Mouse (Mus musculus) central nervous system, embryonic 14 days (tissue): ENCODE measurements around the gene Irf5. TPM values are rescaled to one million over a fixed set of nuclear protein-coding genes. Genes with fewer than 3 reads are reported as not detected.

Experiments
- polyA plus RNA-seq: library from polyadenylated mRNA; depleted of rRNA; stranded (reverse); fragments of >200 nt; gene quantifications from 2 replicates; pipeline ENCODE4 v1.2.3, GENCODE M21; 2012; rRNA removed

Gene Irf5
- 2.7 and 3.3 TPM in 2 replicates for polyA plus RNA-seq

GRCm38 (mm10) chr6:29526281-29527251 lies at the start of gene Irf5:
Irf5 (plus strand) TSS chr6:29526625.

GRCm38 (mm10) chr6:29507447-29508309 lies 18.7 kb upstream of the Irf5 start, which contains the start of gene Kcp:
Kcp (minus strand) TSS chr6:29507952.

Other genes starting within 250 kb of the Irf5 start
- 1.6 and 2.6 TPM in 2 replicates for gene Fam71f2, start 247.0 kb upstream of the Irf5 start, polyA plus RNA-seq
- gene Fam71f1, start 207.5 kb upstream of the Irf5 start, polyA plus RNA-seq: 0.10 TPM in 1 of 2 replicates, not detected in the other
- gene Calu, start 178.6 kb upstream of the Irf5 start, polyA plus RNA-seq: 124 and 173 TPM in 2 replicates
- 0.28 and 0.85 TPM in 2 replicates for gene Opn1sw, start 138.2 kb upstream of the Irf5 start, polyA plus RNA-seq
- 54.3 and 55.3 TPM in 2 replicates for gene Ccdc136, start 130.3 kb upstream of the Irf5 start, polyA plus RNA-seq
- 4.3 and 10.9 TPM in 2 replicates for gene Flnc, start 93.4 kb upstream of the Irf5 start, polyA plus RNA-seq
- 291 and 330 TPM in 2 replicates for gene Atp6v1f, start 58.9 kb upstream of the Irf5 start, polyA plus RNA-seq
- 0.20 and 0.39 TPM in 2 replicates for gene Atp6v1fnb, start 55.2 kb upstream of the Irf5 start, polyA plus RNA-seq
- gene Kcp, start 18.7 kb upstream of the Irf5 start, polyA plus RNA-seq: 34.5 and 54.4 TPM in 2 replicates
- gene Tnpo3, start 83.3 kb downstream of the Irf5 start, polyA plus RNA-seq: 74.9 and 75.4 TPM in 2 replicates
- 6.1 and 7.1 TPM in 2 replicates for gene Tspan33, start 167.6 kb downstream of the Irf5 start, polyA plus RNA-seq
- 31.6 and 40.8 TPM in 2 replicates for gene Smo, start 208.9 kb downstream of the Irf5 start, polyA plus RNA-seq
- 29.4 and 30.6 TPM in 2 replicates for gene Ahcyl2, start 241.4 kb downstream of the Irf5 start, polyA plus RNA-seq